Mouse (Mus musculus): ENCODE measurements around the gene Olfr119.
"Not testable (repeated sequence)": the region's sequence is repeated elsewhere in the genome, so short reads cannot be mapped to it uniquely, and the experiment has no call there.

Gene Olfr119

DNA sequence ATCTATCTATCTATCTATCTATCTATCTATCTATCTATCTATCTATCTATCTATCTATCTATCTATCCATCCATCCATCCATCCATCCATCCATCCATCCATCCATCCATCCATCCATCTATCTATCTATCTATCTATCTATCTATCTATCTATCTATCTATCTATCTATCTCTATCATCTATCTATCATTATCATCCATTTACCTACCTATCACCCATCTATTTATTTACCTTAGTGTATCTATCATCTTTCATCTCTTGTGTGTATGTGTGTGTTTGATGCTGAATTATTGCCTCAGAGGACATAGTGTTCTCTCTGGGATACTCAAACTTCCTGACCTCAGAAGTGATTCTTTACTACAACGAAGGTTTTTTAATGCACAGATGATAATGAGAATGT is at the start of gene Olfr119:
Gene Olfr119 (plus strand): TSS at position 301 of the 400 bp plus-strand sequence.
- DNase-seq (ENCODE audit: low spot score in 2 of 2): not testable (repeated sequence)

GRCm38 (mm10) chr17:37663682-37664081 is 32.7 kb upstream of the Olfr119 start, which contains the start of gene Olfr117:
Gene Olfr117 (minus strand): TSS chr17:37663782.
- no peak for DNase-seq (ENCODE audit: low spot score in 2 of 2)

DNA sequence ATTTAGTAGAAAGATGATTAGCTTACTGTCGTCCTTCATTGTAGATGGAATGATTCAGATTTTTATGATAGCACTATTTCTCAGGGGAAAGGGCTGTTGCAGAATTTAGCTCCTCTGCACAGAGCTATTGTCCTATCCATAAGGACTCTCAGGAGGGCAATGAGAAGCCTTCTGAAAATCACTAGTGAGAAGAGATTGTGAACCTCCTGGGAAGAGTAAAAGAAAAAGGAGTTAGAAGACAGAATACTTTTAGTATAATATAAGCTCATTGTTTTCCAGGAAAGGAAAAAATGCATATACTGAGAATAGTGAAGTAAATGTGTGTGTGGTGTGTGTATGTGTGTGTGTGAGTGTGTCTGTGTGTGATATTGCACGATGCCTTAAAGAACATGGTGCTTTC is 29.7 kb upstream of the Olfr119 start, which contains the start of gene Olfr118:
Gene Olfr118 (plus strand): TSS at position 301 of the 400 bp plus-strand sequence.
- DNase-seq (ENCODE audit: low spot score in 2 of 2): no peak

DNA sequence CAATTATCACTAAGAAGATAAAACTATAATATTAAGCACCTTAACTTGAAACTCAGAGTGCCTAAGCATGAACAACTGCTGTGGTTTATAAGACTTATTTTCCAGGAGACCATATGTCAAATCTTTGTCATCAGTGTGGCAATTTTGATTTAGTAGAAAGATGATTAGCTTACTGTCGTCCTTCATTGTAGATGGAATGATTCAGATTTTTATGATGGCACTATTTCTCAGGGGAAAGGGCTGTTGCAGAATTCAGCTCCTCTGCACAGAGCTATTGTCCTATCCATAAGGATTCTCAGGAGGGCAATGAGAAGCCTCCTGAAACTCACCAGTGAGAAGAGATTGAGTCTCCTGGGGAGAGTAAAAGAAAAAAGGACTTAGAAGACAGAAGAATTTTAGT is 25.1 kb downstream of the Olfr119 start, which contains the start of gene Olfr120:
Gene Olfr120 (plus strand): TSS at position 301 of the 400 bp plus-strand sequence.
- DNase-seq (ENCODE audit: low spot score in 2 of 2): no peak

DNA sequence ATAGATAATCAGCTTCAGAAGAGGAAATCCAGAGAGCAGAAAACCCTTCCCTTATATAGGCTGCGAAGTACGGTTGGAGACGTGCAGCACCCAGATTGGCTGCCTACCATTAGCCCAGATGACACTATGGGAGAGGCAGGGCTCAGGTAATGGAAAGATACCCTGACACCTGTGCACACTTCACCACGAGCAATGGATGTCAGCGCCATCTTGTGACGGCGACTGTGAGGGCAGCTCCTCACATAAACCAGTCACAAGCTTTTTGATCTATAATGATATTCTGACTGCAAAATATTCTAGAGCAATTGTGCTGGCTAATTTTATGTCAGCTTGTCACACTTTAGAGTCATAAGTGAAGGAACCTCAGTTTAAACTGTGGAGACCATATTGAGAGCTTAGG is 41.7 kb downstream of the Olfr119 start:
- DNase-seq (ENCODE audit: low spot score in 2 of 2): no peak

Data from urinary bladder, postnatal 36 days (tissue).